Mouse (Mus musculus) forebrain, embryonic 14.5 days (tissue): Measurements from ENCODE around the gene Tex22. TPM values are rescaled to one million over a fixed set of nuclear protein-coding genes. Genes with fewer than 3 reads are reported as not detected.

Experiments
- ATAC-seq: fragments of 200-750 bp; cut with Nextera tagmentation; 2 replicates; pipeline ENCODE4 v1.8.0; 2017; ENCODE audit warnings: mild to moderate bottlenecking, moderate library complexity
- DNase-seq: peaks from one replicate; pipeline ENCODE4 v3.0.0-alpha.2; 2015; ENCODE audit warnings: low spot score
- H3K27ac ChIP-seq: fragments of 300-500 bp; sonication (generic); 2 replicates; pipeline ENCODE4 v1.5.1; 2014; ENCODE audit warnings: low read depth, mild to moderate bottlenecking, control low read depth, low read length, moderate library complexity
- H3K27me3 ChIP-seq: fragments of 300-500 bp; sonication (generic); replicated peaks from 2 replicates; pipeline ENCODE4 v1.6.1; 2014; ENCODE audit warnings: low read length, control low read depth, mixed read lengths; ENCODE audit not compliant: control insufficient read depth, insufficient read depth
- H3K36me3 ChIP-seq: fragments of 300-500 bp; sonication (generic); 2 replicates; pipeline ENCODE4 v1.6.1; 2014; ENCODE audit warnings: low read length, control low read depth; ENCODE audit not compliant: control insufficient read depth, insufficient read depth
- H3K4me1 ChIP-seq: fragments of 300-500 bp; sonication (generic); 2 replicates; pipeline ENCODE4 v1.6.1; 2014; ENCODE audit warnings: antibody characterized with exemption, low read length, control low read depth; ENCODE audit not compliant: control insufficient read depth, insufficient read depth
- H3K4me2 ChIP-seq: fragments of 300-500 bp; sonication (generic); 2 replicates; pipeline ENCODE4 v1.6.1; 2014; ENCODE audit warnings: mild to moderate bottlenecking, control low read depth, low read length
- H3K4me3 ChIP-seq: fragments of 300-500 bp; sonication (generic); 2 replicates; pipeline ENCODE4 v1.5.1; 2014; ENCODE audit warnings: low read depth, low read length, control low read depth
- H3K9ac ChIP-seq: fragments of 300-500 bp; sonication (generic); 2 replicates; pipeline ENCODE4 v1.6.1; 2014; ENCODE audit warnings: mild to moderate bottlenecking, low read length, control low read depth, moderate library complexity
- H3K9me3 ChIP-seq: fragments of 300-500 bp; sonication (generic); replicated peaks from 2 replicates; pipeline ENCODE4 v1.6.1; 2016; ENCODE audit warnings: low read length, control low read depth, mixed read lengths; ENCODE audit not compliant: control insufficient read depth
- WGBS: fragments of 180-500 bp; shearing (Covaris S2); extraction: QIAGEN DNeasy Blood & Tissue Kit; methylation state at CpG from one replicate; pipeline ENCODE4 v1.1.7; 2014; 5-methylcytosine and 5-hydroxymethylcytosine counted together
- polyA plus RNA-seq: library from polyadenylated mRNA; unstranded; fragments of >200 nt; fragmentation: Nextera tagmentation; extraction: Ambion mirVana; gene quantifications from 2 replicates; pipeline ENCODE4 v1.2.1, GENCODE M21; 2014

The Tex22 gene
- polyA plus RNA-seq: not detected in 2 replicates

DNA sequence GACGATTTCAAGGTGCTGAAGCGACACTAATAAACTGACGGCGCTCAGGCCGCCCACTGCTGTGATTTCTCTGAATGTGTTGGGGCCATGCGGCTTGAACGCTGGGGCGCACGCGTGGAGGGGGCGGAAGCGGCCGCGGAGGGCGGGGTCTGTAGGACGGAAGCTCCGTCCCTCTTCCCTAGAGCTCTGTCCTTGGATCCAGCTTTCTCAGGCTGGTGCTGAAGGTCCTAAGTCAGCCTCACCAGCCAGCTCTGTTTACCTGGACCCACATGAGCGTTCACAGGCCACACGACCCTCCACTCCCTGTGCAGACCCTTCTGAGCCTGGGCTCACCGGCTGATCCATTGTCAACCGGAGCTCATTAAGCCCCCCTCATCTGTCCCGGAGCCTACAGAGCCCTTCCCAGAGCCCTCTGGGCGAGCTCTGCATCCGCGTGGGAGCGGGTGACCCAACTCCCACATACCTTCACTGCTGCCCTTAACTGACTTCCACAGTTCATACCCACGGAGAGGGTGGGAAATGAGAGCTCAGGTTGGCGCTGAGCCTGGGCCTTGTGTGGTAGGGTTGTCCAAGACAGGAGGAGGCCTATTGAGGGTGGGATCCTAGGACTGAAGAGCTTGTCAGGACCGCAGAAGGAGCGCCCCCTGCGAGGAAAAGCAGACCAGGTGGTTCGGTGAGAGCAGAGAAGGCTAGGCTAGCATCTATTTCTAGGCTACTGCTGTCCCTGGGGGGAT lies at the start of gene Tex22:
TSS of gene Tex22 (plus strand) at position 174 of the 734 bp plus-strand sequence.
- H3K36me3 ChIP-seq: peaks cover 26% of the 10 kb centered on the region
- DNase-seq: peak; percentile 91
- H3K9me3 ChIP-seq: no peaks in the 10 kb centered on the region
- 2% methylated on average over 32 of the region's 32 CpGs for WGBS
- ATAC-seq: peak; percentile 95
- H3K27ac ChIP-seq: peak within 1 kb of the TSS; percentile 93
- H3K4me2 ChIP-seq: peak within 1 kb of the TSS; percentile 96
- H3K9ac ChIP-seq: peak within 1 kb of the TSS; percentile 77
- peaks cover 14% of the 10 kb centered on the region; the same call in 1 of the 2 replicates for H3K4me1 ChIP-seq
- no peaks in the 10 kb centered on the region for H3K27me3 ChIP-seq
- peak within 1 kb of the TSS; percentile 42 for H3K4me3 ChIP-seq

DNA sequence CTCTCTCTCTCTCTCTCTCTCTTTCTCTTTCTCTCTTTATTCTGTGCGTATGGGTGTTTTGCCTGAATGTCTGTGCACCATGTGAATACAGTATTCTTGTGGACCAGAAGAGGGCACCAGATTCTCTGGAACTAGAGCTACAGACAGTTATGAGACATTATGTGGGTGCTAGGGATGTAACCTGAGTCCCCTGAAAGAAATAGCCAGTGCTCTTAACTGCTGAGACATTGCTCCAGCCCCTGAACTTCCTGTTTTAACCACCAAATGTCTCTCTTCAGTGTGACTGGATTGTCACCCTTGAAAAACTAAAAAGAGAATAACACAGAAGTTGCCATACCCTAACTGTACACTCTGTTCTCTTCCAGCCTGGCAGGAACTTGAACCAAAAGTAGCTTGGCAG lies 47.7 kb upstream of the Tex22 start:
- H3K27ac ChIP-seq: no peak overlapping the region
- no peaks in the 10 kb centered on the region for H3K4me1 ChIP-seq
- no peaks in the 10 kb centered on the region for H3K27me3 ChIP-seq
- no peak for ATAC-seq
- H3K4me2 ChIP-seq: no peak overlapping the region
- H3K9ac ChIP-seq: no peak overlapping the region
- no peak for DNase-seq
- no peaks in the 10 kb centered on the region for H3K9me3 ChIP-seq
- H3K4me3 ChIP-seq: no peak overlapping the region
- H3K36me3 ChIP-seq: peaks cover 12% of the 10 kb centered on the region; the same call in 1 of the 2 replicates
- 90% methylated on average over 1 of the region's 1 CpGs for whole genome bisulfite sequencing

DNA sequence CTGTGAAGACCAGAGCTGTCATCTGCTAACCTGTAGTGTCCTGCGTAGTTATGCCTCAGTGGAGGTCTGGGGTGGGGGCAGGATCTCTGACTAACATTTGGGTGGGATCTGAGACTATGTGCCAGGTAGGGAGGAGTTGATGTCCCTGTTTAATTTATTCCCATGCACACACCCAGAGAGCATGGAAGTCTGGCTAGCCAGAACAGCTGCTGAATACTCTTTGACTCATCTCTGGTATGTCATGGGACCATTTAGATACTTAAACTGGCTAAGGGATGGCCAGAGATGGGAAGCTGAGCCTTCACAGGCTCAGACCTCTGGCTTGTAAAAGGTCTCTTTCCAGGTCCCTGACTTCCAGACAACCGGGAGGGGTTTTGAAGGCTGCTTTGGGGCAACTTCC lies 46.8 kb upstream of the Tex22 start:
- Histone ChIP-seq H3K36me3 (peaks cover 12% of the 10 kb centered on the region; the same call in 1 of the 2 replicates), H3K9me3 (no peaks in the 10 kb centered on the region), H3K4me2 (no peak overlapping the region), H3K4me1 (peaks cover 5% of the 10 kb centered on the region), H3K9ac (no peak overlapping the region), H3K27me3 (no peaks in the 10 kb centered on the region), H3K4me3 (no peak overlapping the region), H3K27ac (no peak overlapping the region)
- ATAC-seq: no peak
- no peak for DNase-seq
- 93% methylated on average over 2 of the region's 2 CpGs for WGBS

DNA sequence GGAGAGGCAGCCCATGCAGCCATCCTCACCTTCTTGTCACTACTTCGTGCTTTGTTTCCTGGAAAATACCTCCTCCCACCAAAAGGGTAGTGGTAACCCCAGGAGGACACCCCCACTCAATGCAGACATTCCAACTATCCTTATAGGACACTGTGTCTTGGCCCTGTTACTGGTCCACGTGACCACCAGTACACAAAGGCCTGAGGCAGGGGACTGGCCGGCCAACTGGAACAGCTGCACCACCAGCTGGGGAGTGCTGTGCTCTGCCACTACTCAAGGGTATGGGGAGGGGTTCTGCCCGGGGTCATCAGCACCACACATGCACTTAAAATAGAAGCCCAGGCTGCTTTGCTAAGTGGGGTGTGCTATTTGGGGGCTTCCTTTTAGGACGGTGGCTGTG lies 46.2 kb upstream of the Tex22 start:
- no peak overlapping the region for H3K4me2 ChIP-seq
- H3K27me3 ChIP-seq: no peaks in the 10 kb centered on the region
- ATAC-seq (no peak; the same call in 1 of the 2 replicates), DNase-seq (peak; percentile 22)
- WGBS: 55% methylated on average over 5 of the region's 5 CpGs
- H3K9ac ChIP-seq: 0 out of 2 replicates have a peak overlapping the region, but pooled peaks have one; percentile 6
- H3K27ac ChIP-seq: no peak overlapping the region
- peaks cover 12% of the 10 kb centered on the region; the same call in 1 of the 2 replicates for H3K36me3 ChIP-seq
- H3K4me3 ChIP-seq: no peak overlapping the region
- H3K4me1 ChIP-seq: peaks cover 9% of the 10 kb centered on the region
- H3K9me3 ChIP-seq: no peaks in the 10 kb centered on the region

DNA sequence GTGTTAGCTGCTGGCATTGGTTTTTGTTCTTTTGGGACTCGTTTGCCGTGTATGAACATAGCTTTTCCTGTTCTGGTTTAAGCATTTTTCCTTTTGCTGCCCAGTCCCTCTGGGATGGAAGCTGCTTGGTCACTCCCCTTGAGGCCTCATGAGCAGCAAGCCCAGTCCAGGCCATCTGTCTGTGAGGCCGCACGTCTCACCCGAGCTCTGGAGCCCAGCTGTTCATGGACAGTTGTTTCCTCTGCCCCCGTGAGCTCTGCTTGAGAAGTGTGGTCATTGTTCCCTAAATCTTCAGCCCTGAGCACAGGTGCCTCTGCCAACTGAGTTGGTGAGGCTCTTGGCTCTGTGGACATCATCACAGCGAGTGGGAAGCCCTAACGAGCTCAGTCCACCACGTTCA lies 45.4 kb upstream of the Tex22 start:
- Histone ChIP-seq H3K4me2 (no peak overlapping the region), H3K4me1 (peaks cover 12% of the 10 kb centered on the region), H3K9ac (no peak overlapping the region), H3K9me3 (no peaks in the 10 kb centered on the region), H3K27me3 (no peaks in the 10 kb centered on the region), H3K36me3 (peaks cover 6% of the 10 kb centered on the region; the same call in 1 of the 2 replicates), H3K4me3 (no peak overlapping the region), H3K27ac (peak overlapping the region; percentile 39; the same call in 1 of the 2 replicates)
- no peak for DNase-seq
- ATAC-seq: no peak
- 58% methylated on average over 9 of the region's 9 CpGs for WGBS

DNA sequence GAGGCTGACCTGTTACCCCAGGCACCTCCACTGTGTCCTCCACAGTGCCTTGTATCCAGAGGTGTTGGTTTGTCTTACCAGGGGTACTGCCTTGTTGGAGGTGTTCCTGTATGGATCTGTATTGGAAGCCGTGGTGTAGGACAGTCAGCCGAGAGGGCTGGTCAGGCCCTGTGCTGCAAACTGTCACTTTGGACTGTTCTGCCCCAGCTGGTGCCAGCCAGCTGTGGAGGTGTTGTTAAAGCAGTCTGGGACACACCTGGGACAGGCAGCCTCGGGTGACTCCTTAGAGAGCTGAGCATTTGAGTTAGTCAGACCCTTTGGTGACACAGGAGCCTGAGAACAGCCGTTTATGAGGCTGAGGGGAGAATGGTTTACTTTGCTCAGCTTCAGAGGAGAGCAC lies 44.3 kb upstream of the Tex22 start:
- no peaks in the 10 kb centered on the region for H3K9me3 ChIP-seq
- H3K4me3 ChIP-seq: no peak overlapping the region
- no peak overlapping the region for H3K9ac ChIP-seq
- peaks cover 12% of the 10 kb centered on the region for H3K4me1 ChIP-seq
- ATAC-seq (no peak), DNase-seq (no peak)
- H3K27me3 ChIP-seq: no peaks in the 10 kb centered on the region
- no peaks in the 10 kb centered on the region; the same call in 1 of the 2 replicates for H3K36me3 ChIP-seq
- WGBS: 83% methylated on average over 4 of the region's 4 CpGs
- H3K27ac ChIP-seq: no peak overlapping the region
- H3K4me2 ChIP-seq: no peak overlapping the region

DNA sequence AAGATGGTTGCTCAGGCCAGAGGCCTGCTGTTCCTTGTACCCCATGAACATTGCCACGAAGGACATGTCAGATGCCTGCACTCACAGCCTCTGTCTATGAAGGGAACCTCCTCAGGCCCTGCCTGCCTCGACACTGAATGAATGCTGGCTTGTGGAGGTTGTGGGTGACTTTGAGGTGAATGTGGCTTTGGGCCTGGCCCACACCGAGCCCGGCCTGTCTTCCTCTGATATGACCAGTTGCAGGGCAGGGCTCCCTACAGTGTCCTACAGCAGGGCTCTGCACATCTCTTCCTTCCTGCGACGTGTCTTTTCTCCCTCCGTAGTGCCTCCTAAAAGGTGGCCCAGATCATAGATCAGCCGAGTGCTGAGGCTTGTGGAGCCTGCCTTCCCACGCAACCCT lies 43.3 kb upstream of the Tex22 start:
- no peak for DNase-seq
- no peak for ATAC-seq
- H3K9ac ChIP-seq: no peak overlapping the region
- no peak overlapping the region for H3K4me3 ChIP-seq
- WGBS: 93% methylated on average over 9 of the region's 9 CpGs
- no peaks in the 10 kb centered on the region for H3K9me3 ChIP-seq
- no peak overlapping the region for H3K27ac ChIP-seq
- H3K4me2 ChIP-seq: no peak overlapping the region
- peaks cover 12% of the 10 kb centered on the region for H3K4me1 ChIP-seq
- no peaks in the 10 kb centered on the region for H3K27me3 ChIP-seq
- H3K36me3 ChIP-seq: no peaks in the 10 kb centered on the region; the same call in 1 of the 2 replicates

DNA sequence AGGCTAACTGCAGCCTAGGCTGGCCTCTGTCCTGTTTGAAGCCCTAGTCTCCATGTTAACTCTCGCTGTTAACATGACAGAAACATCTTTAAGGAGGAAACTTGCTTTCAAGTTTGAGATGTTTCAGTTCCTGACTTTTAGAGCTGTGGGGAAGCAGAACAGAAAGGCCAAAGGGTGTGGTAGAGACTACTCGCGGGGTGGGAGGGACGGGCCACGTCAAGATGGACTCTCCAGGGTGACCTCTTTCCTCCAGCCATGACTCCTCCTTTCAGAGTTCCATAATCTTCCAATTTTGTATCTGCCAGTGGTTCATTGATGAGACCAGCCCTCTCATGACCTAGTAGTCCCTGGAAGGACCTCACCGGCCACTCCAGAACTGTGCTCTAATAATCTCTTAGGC lies 42.9 kb upstream of the Tex22 start:
- no peak overlapping the region for H3K4me3 ChIP-seq
- H3K9me3 ChIP-seq: no peaks in the 10 kb centered on the region
- H3K36me3 ChIP-seq: no peaks in the 10 kb centered on the region; the same call in 1 of the 2 replicates
- peaks cover 12% of the 10 kb centered on the region for H3K4me1 ChIP-seq
- DNase-seq: no peak
- H3K9ac ChIP-seq: no peak overlapping the region
- H3K27me3 ChIP-seq: no peaks in the 10 kb centered on the region
- no peak overlapping the region for H3K4me2 ChIP-seq
- no peak overlapping the region for H3K27ac ChIP-seq
- 93% methylated on average over 6 of the region's 6 CpGs for WGBS
- no peak for ATAC-seq
